Mouse (Mus musculus) ES-CJ7 (cell line): ENCODE measurements around the gene Gnb1.

Experiments
- DNase-seq: peaks from one replicate; pipeline ENCODE4 v3.0.0; 2011; ENCODE audit warnings: low read depth, low spot score

Gnb1 gene

GRCm38 (mm10) chr4:155482733-155483540 lies 8.2 kb upstream of the Gnb1 start:
- DNase-seq, result no peak

GRCm38 (mm10) chr4:155485521-155485920 lies 5.6 kb upstream of the Gnb1 start:
- no peak for DNase-seq

DNA sequence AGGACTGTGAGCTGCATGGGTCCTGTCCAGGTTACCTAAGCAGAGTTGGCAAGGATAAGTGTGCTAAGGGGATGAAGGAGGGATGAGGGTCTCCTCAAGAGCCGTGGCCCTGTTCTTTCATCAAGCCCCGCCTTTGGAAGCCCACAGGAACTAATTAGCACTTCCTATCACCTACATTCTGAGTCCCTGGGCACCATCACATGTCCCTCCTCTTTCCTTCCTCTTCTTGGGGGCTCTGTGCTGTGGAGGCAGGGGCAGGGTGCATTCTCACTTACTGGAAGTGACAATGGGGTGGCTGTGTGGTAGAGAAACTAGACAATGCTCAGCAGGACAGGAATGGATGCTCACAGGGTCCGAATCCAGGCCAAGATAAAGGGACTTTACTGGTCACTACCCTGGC lies 3.4 kb upstream of the Gnb1 start:
- no peak for DNase-seq

DNA sequence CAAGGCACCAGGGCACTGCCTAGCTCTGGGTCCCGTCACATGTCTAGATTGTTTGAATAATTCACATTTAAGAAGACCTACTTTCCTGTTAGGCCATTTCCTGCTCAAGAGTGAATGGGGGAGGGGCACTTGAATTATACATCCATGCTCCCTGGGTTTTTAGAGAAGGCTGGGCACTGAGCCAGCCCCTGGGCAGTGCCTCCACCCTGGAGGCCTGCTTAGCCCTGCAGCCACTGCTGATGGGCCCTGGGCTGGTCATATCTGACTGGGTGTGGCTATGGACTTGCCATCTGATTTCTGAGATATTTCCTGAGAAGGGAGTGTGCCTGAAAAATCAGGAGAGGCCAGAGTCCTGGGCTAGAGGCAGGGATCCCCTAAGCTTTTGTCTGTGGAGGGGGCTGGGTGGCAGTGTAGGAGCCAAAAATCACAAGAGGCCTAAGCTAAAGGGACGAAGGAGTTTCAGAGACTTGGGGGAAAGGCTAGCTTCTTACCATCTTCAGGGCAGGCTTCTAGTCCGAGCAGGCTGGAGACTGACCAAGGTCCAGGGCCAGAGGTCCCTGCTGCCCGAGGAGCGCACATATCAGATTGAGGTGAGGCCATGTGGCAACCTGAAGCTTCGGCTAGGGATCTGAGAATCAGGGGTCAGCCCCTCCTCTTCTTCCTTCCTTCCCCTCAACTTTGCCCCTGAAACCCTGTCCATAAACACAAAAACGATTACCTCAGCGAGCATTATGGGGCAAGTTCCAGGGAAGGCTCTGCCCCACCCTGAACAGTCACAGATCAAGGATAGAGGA lies 2.7 kb upstream of the Gnb1 start:
- no peak for DNase-seq

DNA sequence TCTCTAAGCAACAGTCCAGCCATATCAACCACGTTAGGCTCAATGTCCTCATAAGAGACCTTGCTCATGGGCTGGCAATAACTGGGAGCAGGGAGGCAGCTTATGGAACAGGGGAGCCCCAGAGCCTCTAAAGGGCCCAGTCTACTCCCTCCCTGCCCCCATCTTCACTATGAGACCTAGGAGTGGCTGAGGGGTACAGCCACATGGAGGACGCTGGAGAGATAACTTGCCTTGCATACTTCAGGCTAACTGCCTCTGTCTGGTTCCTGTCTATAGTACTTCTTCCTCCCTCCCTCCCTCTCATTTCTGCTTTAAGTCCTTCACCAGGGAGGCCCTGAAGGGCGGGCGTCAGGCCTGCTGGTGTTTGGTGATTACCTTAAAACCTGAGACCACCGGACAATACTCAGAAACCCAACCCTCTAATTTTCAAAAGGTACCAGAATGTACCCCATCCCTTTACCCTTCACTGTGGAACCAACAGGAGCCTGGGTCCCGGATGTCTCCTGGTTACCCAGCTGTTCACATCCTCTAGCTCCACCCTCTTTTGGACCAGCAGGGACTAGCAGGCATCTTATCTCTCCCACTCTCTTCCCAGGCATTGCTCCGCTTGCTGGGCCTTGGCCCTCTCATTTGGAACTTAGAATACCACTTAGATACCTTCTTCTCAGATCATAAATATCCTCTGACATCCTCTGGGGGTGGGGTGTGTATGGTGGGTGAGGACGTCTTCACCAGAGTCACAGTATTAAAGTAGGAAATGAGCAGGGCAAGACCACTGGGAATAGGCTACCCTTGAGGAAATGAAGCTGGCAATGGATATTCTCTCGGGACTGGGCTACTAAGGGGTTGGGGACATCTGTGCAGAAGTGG lies 1.8 kb upstream of the Gnb1 start:
- no peak for DNase-seq

GRCm38 (mm10) chr4:155490456-155490855 lies 705 bp upstream of the Gnb1 start:
- DNase-seq, result no peak

DNA sequence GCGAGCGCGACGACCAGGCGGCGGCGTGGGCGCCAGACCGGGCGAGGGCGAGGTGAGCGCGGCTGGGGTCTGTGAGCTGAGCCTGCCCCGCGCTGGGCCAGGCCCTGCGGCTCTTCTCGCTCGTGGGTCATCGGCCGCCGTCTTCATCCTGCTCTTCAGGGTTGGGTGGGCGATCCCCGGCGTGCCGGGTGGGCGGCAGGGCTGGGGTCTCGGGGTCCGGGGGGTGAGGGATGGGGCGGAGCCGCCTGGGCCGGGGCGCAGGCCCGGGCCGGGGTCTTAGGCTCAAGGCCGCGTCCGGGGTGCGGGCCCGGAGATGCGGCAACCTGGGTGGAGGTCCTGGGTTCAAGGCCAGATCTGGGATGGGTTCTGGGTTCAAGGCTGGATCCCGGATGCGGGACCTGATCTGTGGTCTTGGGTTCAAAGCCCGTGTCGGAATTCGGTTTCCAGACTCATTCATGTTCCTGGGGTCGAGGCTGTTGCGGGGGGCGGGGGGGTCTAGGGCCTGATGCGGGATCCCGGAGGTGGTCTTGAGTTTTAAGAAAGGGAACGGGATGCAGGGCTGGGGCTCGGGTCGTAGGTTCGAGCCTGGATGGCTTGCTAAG lies 469 bp downstream of the Gnb1 start:
- peak; percentile 37 for DNase-seq

- peak; percentile 51 for DNase-seq
These were observed 1.0 kb downstream of the Gnb1 start for GRCm38 (mm10) chr4:155492131-155492633.

- no peak for DNase-seq
These were observed 3.7 kb downstream of the Gnb1 start for GRCm38 (mm10) chr4:155494891-155495290.

- no peak for DNase-seq
These were observed 6.8 kb downstream of the Gnb1 start for GRCm38 (mm10) chr4:155497963-155498362.

- DNase-seq, result no peak
These were observed 10.0 kb downstream of the Gnb1 start for GRCm38 (mm10) chr4:155501126-155501525.

DNA sequence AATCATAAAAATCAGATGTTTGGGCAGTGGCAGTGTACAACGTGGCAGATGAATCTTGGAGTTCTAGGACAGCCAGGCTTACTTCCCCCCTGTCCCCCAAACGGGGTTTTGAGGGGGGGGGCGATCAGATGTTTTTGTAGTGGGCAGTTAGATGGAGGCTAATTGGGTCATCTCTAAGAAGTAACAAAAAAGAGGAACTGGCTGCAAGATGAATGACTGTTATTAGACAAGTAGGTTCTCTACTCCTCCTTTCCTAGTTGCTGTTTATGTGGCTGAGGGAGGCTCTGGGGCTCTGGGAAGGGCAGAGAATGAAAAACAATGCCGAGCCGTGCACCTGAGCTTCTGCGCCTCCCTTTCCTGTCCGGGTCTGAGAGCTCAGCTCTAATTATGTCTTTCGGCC lies 13.9 kb downstream of the Gnb1 start:
- DNase-seq, result no peak

DNA sequence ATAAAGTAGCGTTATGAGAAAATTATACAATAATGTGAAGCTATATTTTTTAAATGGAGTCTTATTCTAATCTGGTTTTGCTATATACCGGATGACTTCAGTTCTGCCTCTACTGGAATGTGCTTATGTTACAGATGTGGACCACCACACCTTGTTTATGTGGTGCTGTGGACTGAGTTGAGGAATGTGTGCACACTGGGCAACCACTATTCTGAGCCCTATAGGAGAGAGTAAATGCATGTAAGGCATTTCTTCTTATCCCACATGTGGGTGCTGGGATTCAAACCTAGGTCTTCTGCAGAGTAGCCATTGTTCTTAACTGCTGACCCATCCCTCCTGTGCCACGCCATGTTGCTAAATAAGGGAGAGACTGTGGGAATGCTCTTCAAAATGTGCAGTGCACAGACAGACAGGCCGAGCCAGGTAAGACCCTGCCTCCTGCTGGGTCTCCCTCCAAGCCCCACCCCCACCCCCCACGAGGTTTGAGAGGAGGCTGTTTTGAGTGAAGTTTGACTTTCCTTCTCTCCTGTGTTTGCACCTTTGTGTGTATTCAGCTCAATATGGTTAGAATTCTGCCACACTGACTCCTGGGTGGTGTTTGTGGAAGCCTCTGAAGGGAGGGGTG lies 14.6 kb downstream of the Gnb1 start:
- DNase-seq, result no peak

GRCm38 (mm10) chr4:155508614-155509013 lies 17.5 kb downstream of the Gnb1 start:
- DNase-seq, result no peak

- DNase-seq, result no peak
These were observed 19.8 kb downstream of the Gnb1 start for GRCm38 (mm10) chr4:155510981-155511380.

GRCm38 (mm10) chr4:155514810-155515209 lies 23.6 kb downstream of the Gnb1 start:
- DNase-seq, result no peak

DNA sequence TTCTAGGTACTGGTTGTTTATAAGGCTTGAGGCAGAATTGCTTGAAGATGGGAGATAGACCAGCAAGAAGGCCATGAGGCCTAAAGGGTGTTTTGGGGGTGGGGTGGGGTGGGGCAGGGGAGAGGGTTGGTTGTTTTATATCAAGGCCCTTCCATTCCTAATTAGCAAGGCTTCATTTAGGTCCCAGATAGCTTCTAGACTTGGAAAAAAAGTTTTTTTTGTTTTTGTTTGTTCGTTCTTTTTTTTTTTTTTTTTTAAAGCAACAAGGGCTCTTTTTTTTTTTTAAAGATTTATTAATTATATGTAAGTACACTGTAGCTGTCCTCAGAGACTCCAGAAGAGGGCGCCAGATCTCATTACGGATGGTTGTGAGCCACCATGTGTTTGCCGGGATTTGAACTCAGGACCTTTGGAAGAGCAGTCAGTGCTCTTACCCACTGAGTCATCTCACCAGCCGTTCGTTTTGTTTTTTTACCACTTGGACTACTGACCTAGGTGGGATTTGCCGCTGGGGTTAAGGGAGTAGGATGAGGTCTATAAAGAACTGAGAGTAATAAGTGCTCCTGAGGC lies 26.9 kb downstream of the Gnb1 start:
- DNase-seq, result no peak

DNA sequence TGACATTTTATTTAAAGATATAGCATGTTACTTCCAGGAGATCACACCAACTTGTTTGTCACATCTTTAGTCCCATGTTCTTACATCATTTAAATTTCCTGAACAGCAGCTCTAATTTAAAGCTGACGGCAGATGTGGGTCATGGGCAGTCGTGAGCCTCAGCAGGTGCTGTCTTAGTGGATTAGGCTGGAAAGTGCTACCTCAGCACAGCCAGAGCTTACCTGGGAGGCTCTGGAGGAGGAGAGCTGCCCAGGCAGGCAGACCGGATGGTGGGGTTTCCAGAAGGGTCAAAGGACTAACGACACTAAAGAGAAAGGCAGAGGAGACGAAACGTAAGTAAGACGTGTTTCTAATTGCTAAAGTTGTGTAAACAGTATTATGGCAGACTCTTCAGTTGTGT lies 31.2 kb downstream of the Gnb1 start:
- DNase-seq, result no peak

GRCm38 (mm10) chr4:155525751-155526150 lies 34.6 kb downstream of the Gnb1 start:
- DNase-seq, result no peak

GRCm38 (mm10) chr4:155529294-155529693 lies 38.1 kb downstream of the Gnb1 start:
- no peak for DNase-seq

GRCm38 (mm10) chr4:155549993-155550392 lies 58.8 kb downstream of the Gnb1 start:
- DNase-seq, result no peak
